Mouse (Mus musculus) lung, adult 2 months (tissue): ENCODE results near the gene Ap3s2.

Experiments
- CTCF ChIP-seq: fragments of 200-500 bp; IDR thresholded peaks from 2 replicates; pipeline ENCODE4 v1.5.1; 2011; ENCODE audit warnings: mild to moderate bottlenecking, low read length, control low read depth; ENCODE audit not compliant: insufficient read depth
- POLR2A ChIP-seq: fragments of 200-500 bp; IDR thresholded peaks from 2 replicates; pipeline ENCODE4 v1.6.1; 2011; ENCODE audit warnings: low read depth, mild to moderate bottlenecking, control low read depth, low read length, borderline replicate concordance; ENCODE audit errors: extremely low read depth

DNA sequence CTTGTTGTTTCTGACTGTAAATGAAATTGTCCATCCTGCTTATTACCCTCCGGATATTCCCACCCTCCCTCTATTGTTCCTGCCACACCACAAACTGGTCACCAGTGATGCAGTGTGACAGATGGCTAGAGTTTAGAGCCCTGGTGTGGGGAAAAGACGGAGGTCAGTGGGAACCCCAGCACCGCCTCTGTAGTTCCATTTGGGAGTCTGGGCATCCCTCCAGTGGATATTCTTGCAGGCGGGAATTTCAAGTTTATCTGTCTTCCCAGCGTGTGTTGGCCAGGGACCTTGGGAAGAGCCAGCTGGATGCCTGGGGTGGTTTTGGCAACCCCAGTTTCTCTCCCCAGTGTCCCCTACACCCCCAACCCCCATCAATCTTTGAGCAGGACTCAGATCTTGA is 14.0 kb upstream of the Ap3s2 start:
- TF ChIP-seq CTCF (no peak), POLR2A (no peak)
